Mouse (Mus musculus) cerebral cortex, adult 2 months (tissue): ENCODE results near the gene Bcl11a.

Experiments used
- WGBS: fragments of 180-500 bp; shearing (Covaris S2); methylation state at CpG from one replicate; pipeline ENCODE4 v1.1.7; 2018; 5-methylcytosine and 5-hydroxymethylcytosine counted together

Gene Bcl11a

DNA sequence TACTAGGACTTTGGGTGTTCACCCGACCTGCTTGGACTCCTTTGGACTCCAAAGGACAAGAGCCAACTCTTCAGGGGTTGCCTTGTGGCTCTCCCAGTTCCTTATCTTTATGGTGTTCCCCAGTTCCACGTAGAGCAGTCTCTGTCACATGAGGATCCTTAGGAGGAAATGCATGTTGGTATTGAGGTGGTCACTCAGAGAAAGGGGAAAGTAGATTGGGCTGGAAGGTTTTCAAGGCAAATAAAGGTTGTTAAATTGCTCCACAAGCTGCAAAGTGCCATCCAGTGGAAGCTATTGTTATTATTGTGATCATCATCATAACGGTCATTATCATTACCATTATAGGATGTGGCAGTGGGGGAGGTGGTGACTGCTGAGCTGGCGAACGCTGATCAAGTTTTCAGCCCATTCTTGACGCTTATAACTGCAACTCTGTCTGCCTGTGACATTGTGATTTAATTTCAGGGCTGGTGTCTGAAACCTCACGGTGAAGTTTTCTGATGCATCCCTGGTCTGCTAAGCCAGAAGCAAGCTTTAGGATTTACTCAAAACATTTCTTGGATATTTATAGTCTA lies 52.4 kb downstream of the Bcl11a start:
- WGBS, result 50% methylated on average over 7 of the region's 7 CpGs

GRCm38 (mm10) chr11:24131818-24132217 lies 54.0 kb downstream of the Bcl11a start:
- 80% methylated on average over 2 of the region's 2 CpGs for WGBS

DNA sequence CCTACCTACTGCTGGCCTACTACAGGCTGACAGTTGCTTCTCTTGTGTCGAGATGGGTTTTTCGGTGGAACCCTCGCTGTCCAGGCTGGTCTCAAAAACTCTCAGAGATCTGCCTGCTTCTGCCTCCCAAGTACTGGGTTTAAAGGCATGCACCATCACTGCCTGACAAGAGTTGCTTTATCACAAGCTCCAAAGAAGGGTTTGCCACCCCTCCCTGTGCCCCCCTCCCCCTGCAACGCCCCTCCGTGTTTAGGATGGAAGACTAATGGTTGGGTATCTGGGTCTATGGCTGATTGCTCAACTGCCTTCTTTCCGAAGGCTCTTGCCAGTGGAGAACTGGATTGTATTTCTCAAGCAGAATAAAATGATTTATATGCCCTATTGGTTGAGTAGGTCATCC lies 54.5 kb downstream of the Bcl11a start:
- 83% methylated on average over 6 of the region's 6 CpGs for WGBS

GRCm38 (mm10) chr11:24132853-24133252 lies 55.0 kb downstream of the Bcl11a start:
- WGBS, result 68% methylated on average over 2 of the region's 2 CpGs

GRCm38 (mm10) chr11:24133484-24133883 lies 55.6 kb downstream of the Bcl11a start:
- 65% methylated on average over 3 of the region's 3 CpGs for WGBS

DNA sequence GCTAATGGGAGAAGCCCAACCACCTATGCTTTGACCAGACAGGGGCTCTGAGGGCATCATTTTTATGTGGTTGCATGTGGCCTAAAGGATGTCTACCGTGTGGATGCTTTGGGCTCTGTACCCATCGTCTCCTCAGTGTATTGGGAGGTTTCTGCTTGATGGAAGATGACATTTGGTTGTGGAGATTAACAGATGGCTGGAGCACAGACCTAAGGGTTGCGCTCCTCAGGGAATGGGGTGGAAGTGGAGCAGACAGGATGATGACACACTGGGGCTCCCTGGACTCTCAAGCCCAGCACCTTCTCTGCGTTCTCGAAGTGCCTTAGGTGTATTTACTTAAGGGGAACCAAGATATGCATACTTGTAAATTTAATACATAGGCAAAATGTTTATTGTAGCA lies 56.1 kb downstream of the Bcl11a start:
- 71% methylated on average over 5 of the region's 5 CpGs for WGBS

DNA sequence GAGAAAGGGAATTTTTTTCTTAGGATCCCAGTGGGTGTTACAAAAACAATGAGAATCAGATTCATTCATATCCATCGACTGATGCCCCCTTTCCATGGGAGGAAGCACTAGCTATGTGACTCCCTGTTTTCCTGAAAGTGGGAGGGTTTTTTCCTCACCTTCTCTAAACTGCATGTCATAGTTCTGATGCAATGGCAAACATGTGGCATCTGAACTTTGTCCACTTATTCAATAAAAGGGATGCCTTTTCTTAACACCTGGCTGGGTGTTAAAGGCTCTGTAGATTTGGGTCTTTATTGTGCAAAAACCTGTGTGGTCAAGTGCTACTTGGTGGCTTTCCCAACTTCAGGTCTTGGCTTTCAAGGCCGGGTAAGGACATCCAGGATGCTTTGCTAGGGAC lies 57.4 kb downstream of the Bcl11a start:
- 45% methylated on average over 2 of the region's 2 CpGs for WGBS

DNA sequence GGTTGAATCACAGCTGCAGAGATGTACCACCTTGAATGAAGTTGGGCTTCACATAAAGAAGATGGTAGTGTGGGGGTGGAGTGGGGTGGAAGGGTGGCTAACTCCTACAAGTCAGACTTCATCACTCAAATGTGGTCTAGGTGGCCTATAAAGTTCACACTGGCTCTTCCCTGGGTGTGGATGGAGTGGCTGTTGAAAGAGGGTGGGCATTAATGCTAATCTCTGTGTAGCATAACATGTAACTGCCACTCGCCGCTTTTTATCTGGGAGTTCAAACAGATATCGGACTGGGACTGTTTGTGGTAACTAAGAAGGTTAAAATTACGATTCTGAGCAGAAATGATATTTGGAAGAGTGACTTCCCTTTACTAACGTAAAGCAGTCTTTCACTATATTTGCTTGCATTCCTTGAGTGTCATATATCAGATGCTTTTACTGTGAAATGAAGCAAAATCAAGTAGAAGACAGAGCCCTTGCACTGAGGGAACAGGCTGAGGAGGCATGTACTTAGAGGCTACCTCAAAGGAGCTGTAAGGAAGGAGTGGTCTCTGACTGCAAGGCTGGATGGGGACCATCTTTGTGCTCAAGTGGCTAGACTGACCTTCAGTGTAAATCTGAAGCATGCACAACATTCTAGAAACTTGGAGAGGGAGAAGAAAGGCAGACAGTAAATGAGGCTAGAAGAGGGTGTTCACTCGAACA lies 58.4 kb downstream of the Bcl11a start:
- 64% methylated on average over 6 of the region's 6 CpGs for WGBS

DNA sequence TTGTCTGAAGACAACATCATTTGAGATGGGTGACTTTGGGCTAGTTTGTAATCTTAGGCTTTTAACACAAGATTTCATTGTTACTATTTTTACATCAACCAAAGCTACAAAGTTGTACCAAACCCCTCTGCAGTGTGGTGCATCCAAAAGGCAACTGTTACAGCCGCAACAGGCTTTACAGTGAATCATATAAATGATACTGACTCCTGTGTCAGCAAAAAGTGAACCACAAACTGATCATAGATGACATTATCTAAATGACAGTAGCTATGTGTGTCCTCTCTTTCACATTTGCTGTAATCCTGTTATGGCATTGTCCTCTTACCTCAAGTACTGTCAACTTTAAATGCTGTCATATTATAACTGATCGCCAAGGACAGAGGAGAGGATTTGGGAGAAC lies 60.0 kb downstream of the Bcl11a start:
- 79% methylated on average over 2 of the region's 2 CpGs for WGBS

DNA sequence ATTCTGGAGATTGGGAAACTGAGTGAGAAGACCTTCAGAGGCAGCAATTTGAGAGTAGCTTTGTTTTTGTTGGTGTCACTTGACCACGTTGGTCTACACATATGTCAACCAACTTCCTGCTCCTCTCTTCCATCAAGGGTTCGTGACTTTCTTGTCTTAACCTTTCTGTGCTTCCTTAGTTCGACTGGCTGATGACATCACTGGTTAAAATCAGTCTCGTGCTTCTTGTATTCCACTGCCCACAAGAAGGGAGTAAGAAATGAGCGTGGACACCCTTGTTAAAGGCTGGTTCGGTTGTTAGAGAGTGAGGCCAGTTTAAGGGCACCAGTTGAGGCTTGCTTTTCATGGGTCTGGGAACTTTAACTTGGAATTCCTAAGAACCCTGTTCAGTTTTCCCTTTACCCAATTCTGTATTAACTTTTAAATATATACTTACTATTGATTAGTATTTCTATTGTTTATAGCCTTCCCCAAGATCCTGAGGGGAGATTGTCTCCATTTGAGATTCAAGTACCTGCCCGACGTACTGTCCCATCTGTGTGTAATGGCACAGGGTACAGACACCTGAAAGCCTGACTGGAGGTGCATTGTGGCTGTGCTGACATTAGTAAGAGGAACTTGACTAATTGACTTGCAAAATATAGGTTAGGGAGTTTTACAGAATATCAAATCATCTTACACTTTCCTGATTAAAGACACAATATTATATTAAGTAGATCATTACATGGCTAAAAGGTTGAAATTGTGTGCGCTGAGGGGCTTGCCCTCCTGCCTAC lies 60.9 kb downstream of the Bcl11a start:
- 76% methylated on average over 9 of the region's 9 CpGs for WGBS

- 63% methylated on average over 6 of the region's 6 CpGs for WGBS
Measured at GRCm38 (mm10) chr11:24139432-24139831, 61.6 kb downstream of the Bcl11a start.

GRCm38 (mm10) chr11:24139952-24140351 lies 62.1 kb downstream of the Bcl11a start:
- WGBS, result 82% methylated on average over 2 of the region's 2 CpGs

DNA sequence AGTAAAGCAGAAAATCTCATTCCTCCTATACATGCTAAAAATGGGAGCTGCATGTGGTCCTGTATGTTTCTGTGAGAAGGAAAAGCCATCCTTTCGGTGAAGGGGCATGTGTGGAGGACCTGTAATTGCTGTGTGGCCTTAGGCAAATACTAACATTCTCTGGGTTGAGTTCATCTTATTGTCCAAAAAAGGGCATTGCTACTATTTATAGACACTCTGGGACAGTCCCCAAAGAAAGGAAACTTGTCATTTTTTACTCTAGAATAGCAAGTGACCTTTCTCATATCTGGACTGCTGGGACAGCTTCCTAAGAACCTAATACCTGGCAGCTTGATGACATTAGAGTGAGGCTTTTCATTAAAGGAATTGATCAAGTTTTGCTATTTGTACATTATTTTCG lies 63.1 kb downstream of the Bcl11a start:
- 69% methylated on average over 2 of the region's 2 CpGs for WGBS

DNA sequence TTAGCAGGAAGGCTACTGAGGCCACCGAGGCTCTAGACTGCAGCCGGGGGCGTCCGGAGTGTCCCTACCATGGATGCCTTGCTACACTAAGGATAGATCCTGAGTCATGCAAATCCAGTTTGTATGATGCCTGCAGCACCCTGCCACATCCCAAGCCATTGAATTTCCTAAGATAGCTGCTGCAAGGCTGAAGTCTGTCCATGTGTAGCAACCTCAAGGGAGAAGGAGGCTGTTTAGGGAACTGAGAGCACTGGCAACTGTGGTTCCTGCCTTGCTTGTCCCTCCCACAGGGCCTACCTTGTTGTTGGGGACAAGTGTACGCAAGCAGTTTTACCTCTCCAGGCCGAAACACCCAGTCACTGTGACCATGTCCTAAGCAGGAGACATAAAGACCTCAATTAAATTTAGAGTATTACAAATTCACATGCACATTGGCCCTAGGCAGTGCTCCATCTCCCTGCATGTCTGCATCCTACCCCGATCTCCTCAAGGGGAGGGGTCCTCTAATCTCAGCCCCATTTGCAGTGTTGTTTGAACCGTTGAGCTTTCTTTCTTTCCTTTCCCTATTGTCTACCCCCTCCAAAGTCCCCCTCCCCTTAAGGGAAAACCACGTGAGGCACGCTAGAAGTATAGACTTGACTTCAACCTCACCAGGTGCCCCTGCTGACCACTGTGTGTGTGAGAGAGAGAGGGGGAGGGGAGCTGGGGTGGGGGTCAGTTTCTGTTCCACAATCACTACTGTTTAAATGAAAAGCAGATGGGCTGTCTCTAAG lies 63.8 kb downstream of the Bcl11a start:
- 49% methylated on average over 10 of the region's 10 CpGs for WGBS

DNA sequence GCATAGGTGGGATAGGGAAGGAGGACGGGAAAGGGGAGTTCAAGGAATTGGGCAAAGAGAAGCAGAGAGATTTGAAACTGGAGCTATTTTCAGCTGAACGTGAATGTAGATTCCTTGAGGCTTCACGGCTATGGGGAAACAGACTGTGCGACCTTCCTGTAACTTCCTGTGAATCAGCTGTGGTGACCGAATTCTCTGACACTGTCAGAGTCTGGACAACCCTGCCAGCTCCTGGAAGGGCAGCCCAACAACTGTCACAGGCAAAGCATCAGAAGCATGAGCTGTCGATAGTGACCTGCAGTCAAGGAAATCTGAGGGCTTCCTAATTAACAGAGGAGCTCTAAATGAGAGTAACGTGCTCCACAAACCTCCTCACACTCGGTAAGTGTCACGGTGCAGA lies 64.5 kb downstream of the Bcl11a start:
- WGBS, result 35% methylated on average over 9 of the region's 9 CpGs

GRCm38 (mm10) chr11:24144159-24144946 lies 66.5 kb downstream of the Bcl11a start:
- WGBS, result 45% methylated on average over 16 of the region's 16 CpGs

- 74% methylated on average over 4 of the region's 4 CpGs for WGBS
Measured at GRCm38 (mm10) chr11:24146034-24146433, 68.2 kb downstream of the Bcl11a start.

- WGBS, result 54% methylated on average over 1 of the region's 1 CpGs
Measured at GRCm38 (mm10) chr11:24146437-24146836, 68.6 kb downstream of the Bcl11a start.

GRCm38 (mm10) chr11:24147698-24148097 lies 69.8 kb downstream of the Bcl11a start:
- 77% methylated on average over 6 of the region's 6 CpGs for WGBS

DNA sequence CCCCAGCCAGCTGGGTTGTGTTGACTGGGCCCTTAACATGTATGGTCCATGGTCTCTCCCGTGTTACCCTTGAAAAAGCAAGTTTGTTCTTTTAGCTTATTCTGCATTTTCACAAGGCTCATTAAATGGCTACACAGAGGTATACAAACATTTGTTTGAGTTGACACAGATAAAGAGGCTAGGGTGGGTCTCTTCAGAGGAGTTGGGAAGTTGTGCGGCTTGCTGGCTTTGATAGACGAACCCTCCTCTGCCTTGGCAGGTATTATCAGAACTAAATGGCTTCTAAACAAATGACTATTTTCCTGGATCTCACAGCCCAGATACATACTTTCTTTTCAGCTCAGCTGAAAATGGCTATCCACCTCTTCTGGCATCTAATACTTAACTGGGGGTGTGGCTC lies 70.7 kb downstream of the Bcl11a start:
- WGBS, result 74% methylated on average over 3 of the region's 3 CpGs

DNA sequence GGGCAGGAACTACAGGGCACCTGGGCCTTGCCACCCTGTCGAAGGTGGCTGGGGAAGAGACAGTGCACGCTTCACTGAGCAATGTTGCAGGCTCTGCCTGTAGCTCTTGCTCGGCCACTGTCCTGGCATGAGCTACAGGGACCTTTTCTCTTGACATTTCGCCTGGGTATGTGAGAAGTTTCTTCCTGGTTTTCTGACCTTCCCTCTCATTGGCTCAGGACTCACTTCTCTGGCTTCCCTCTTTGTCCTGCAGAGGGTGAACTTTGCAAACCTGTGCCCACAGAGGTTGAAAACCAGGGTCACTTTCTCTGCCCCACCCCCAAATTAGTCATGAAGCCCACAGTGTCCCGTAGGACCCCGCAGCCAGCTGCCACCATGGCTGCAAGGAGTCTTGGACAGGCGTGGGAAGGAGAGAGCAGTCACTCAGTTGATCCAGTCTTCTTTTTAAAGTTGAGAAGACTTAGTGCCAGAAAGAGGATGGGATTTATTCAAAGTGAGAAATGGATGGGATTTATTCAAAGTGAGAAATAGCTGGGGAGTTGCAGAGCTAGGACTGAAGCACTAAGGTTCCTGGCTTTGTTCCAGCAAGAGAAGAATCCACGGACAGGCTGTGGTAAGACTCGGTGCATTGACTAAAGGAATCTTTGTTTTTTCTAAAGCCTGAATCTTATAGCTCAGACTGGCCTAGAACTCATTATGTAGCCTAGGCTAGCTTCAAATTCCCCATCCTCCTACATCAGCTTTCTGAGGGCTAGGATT lies 71.8 kb downstream of the Bcl11a start:
- 52% methylated on average over 9 of the region's 9 CpGs for WGBS
